Mouse (Mus musculus) neural tube, embryonic 14.5 days (tissue): ENCODE results near the gene Cdh11. TPM values are rescaled to one million over a fixed set of nuclear protein-coding genes. Genes with fewer than 3 reads are reported as not detected.

Experiments used
- ATAC-seq: fragments of 200-750 bp; cut with Nextera tagmentation; 2 replicates; pipeline ENCODE4 v1.8.0; 2017; ENCODE audit warnings: low read depth, mild to moderate bottlenecking, moderate TSS enrichment, moderate library complexity
- H3K27ac ChIP-seq: fragments of 300-500 bp; sonication (generic); 2 replicates; pipeline ENCODE4 v1.5.1; 2014; ENCODE audit warnings: low read depth, mild to moderate bottlenecking, control low read depth, low read length, moderate library complexity, mixed read lengths
- H3K27me3 ChIP-seq: fragments of 300-500 bp; sonication (generic); 2 replicates; pipeline ENCODE4 v1.6.1; 2014; ENCODE audit warnings: low read length; ENCODE audit not compliant: control insufficient read depth, insufficient read depth
- H3K36me3 ChIP-seq: fragments of 300-500 bp; sonication (generic); 2 replicates; pipeline ENCODE4 v1.6.1; 2014; ENCODE audit warnings: low read length, mixed read lengths; ENCODE audit not compliant: control insufficient read depth, insufficient read depth
- H3K4me1 ChIP-seq: fragments of 300-500 bp; sonication (generic); 2 replicates; pipeline ENCODE4 v1.6.1; 2014; ENCODE audit warnings: low read length; ENCODE audit not compliant: control insufficient read depth, insufficient read depth
- H3K4me2 ChIP-seq: fragments of 300-500 bp; sonication (generic); 2 replicates; pipeline ENCODE4 v1.6.1; 2014; ENCODE audit warnings: mild to moderate bottlenecking, low read depth, low read length, control low read depth
- H3K4me3 ChIP-seq: fragments of 300-500 bp; sonication (generic); 2 replicates; pipeline ENCODE4 v1.5.1; 2014; ENCODE audit warnings: low read depth, low read length, control low read depth, mixed read lengths
- H3K9ac ChIP-seq: fragments of 300-500 bp; sonication (generic); replicated peaks from 2 replicates; pipeline ENCODE4 v1.6.1; 2014; ENCODE audit warnings: low read depth, mild to moderate bottlenecking, control low read depth, low read length, mixed read lengths
- H3K9me3 ChIP-seq: fragments of 300-500 bp; sonication (generic); 2 replicates; pipeline ENCODE4 v1.6.1; 2016; ENCODE audit warnings: low read length; ENCODE audit not compliant: control insufficient read depth
- WGBS: fragments of 180-500 bp; shearing (Covaris S2); extraction: QIAGEN DNeasy Blood & Tissue Kit; methylation state at CpG from one replicate; pipeline ENCODE4 v1.1.7; 2014; 5-methylcytosine and 5-hydroxymethylcytosine counted together
- polyA plus RNA-seq: library from polyadenylated mRNA; unstranded; fragments of >200 nt; fragmentation: Nextera tagmentation; extraction: Ambion mirVana; gene quantifications from 2 replicates; pipeline ENCODE4 v1.2.1, GENCODE M21; 2014

Cdh11 gene
- 59.9 and 84.8 TPM in 2 replicates for polyA plus RNA-seq

DNA sequence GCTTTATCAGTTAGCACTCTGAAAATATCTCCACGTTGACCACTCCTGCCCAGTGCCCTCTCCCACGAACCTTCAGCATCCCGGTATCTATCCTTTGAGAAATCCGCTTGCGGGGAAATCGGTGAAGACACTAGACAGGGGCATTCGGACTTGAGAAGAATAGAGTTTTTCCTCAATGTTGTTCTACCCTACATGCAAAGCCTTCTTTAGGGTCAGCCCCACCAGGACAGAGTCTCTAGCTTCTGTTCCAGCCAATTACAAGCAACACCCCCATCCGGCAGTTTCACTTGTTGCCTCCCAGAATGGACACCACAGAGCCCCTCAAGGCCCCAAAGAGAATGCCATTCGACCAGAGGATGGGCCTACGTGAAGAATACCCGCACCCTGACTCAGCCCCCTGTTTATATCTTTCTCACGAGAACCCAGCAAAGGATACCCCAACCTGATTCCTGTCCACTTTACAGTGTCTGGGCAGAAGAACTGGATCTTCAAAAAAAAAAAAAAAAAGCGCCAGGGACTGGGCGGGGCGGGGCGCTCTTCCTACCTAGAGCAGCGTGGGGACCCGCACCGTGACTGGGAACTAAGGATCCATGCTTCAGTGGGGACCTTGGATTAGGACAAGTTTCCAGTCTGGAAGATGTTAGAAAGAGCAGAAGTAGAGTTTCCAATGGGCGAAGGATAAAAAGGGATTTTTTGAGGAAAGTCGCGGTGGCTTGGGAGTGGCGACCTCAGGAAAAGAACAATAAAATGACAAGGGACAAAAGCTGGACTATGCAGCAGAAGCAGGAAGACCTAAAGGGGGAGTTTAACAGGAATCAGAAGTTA is at the start of gene Cdh11:
Cdh11 (minus strand) TSS at position 51 of the 825 bp plus-strand sequence.
- Histone ChIP-seq H3K4me2 (peak within 1 kb of the TSS; percentile 75), H3K9ac (peak within 1 kb of the TSS; percentile 96), H3K27me3 (no peaks in the 10 kb centered on the region), H3K4me1 (no peaks in the 10 kb centered on the region), H3K27ac (peak within 1 kb of the TSS; percentile 93), H3K9me3 (no peaks in the 10 kb centered on the region), H3K4me3 (peak within 1 kb of the TSS; percentile 84), H3K36me3 (no peaks in the 10 kb centered on the region)
- ATAC-seq, result no peak
- WGBS, result 2% methylated on average over 22 of the region's 23 CpGs

DNA sequence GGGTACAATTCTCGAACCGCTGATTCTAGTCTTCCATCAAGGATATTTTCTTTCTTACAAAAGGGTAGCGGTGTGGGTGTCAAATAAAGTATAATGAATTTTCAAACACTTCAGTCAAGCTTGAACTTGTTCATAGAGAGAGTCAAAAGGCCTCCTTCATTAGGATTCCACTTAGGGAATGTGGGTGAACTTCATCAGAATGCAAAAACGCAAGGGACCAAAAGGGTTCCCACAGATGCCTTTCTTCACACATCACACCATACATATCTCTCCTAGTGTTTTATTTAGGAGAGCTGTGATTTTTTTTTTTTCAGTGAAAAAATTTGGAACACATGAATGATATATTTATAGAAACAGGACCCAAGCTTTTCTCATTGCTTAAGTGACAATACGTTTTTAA is 28.5 kb upstream of the Cdh11 start:
- Histone ChIP-seq H3K36me3 (no peaks in the 10 kb centered on the region), H3K27ac (no peak overlapping the region), H3K4me3 (no peak overlapping the region), H3K9ac (no peak overlapping the region), H3K4me2 (no peak overlapping the region), H3K27me3 (no peaks in the 10 kb centered on the region), H3K9me3 (no peaks in the 10 kb centered on the region), H3K4me1 (no peaks in the 10 kb centered on the region)
- 34% methylated on average over 5 of the region's 5 CpGs for whole genome bisulfite sequencing
- no peak for ATAC-seq

DNA sequence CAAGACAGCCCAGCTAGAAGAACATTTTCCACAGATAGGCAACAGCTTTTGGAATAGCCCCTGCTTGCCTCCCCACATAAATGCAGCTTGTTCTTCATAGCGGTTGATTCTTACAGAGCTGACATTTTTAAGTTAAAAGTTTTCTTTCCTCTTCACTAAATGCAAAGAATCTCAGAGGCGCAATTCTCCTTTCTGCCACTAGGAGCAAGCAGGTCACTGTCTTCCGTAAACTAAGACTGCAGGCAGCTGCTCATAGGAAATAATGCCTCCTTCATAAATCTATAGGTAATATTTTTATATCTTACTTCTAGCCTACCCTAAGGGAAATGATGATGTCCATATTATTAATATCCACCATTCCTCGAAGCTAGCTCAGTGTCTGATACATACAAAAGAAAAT is 4.9 kb upstream of the Cdh11 start:
- no peak overlapping the region for H3K27ac ChIP-seq
- H3K9ac ChIP-seq, result no peak overlapping the region
- no peaks in the 10 kb centered on the region for H3K9me3 ChIP-seq
- no peaks in the 10 kb centered on the region for H3K36me3 ChIP-seq
- H3K4me1 ChIP-seq, result no peaks in the 10 kb centered on the region
- ATAC-seq, result no peak
- H3K4me2 ChIP-seq, result no peak overlapping the region
- H3K27me3 ChIP-seq, result no peaks in the 10 kb centered on the region
- WGBS, result 28% methylated on average over 4 of the region's 4 CpGs
- H3K4me3 ChIP-seq, result no peak overlapping the region

DNA sequence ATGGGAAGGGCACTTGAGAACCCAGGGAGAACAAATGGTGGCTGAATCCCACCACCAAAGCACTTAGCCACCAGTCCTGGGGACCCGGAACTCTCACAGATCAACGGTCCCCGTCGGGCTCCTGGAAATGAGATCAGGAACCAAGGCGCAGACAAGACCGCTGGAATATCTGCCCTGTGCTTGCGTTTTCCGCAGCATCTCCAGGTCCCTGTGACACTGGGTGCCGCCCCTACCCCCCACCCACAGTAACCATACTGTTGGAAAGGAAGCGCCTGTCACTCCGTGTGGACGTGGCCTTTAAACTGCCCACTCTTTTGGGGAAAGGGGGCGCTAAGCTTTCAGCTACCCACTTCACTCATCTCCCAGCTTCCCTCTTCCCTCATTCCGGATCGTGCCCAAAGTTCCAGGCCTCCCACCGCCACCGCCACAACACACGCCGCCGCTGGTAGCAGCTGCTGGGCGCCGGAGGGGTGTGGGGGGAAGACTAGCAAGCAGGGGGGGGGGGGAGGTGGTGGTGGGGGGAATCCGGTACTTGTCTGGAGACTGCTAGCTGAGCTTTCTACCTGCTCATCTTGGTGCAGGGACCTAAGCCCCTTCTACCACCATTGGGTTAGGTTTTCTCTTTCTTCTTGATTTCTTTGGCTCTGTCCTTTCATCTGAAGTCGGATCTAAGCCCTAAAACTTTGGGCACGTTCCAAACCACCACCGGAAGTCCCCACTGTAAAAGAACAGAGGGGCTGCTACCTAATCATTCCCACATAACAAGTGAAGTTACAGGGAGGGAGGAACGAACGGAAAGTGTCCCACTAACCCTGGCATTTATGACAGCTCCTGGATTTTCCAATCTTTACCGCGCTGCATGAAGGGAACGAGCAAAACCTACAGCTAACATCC is 1.3 kb upstream of the Cdh11 start:
- 4% methylated on average over 31 of the region's 31 CpGs for WGBS
- peak overlapping the region; percentile 84 for H3K4me3 ChIP-seq
- H3K9me3 ChIP-seq, result no peaks in the 10 kb centered on the region
- 0 out of 2 replicates have a peak overlapping the region, but pooled peaks have one; percentile 2 for H3K9ac ChIP-seq
- ATAC-seq, result no peak
- H3K27ac ChIP-seq, result no peak overlapping the region
- no peaks in the 10 kb centered on the region for H3K27me3 ChIP-seq
- H3K36me3 ChIP-seq, result no peaks in the 10 kb centered on the region
- no peaks in the 10 kb centered on the region for H3K4me1 ChIP-seq
- H3K4me2 ChIP-seq, result peak overlapping the region; percentile 75

DNA sequence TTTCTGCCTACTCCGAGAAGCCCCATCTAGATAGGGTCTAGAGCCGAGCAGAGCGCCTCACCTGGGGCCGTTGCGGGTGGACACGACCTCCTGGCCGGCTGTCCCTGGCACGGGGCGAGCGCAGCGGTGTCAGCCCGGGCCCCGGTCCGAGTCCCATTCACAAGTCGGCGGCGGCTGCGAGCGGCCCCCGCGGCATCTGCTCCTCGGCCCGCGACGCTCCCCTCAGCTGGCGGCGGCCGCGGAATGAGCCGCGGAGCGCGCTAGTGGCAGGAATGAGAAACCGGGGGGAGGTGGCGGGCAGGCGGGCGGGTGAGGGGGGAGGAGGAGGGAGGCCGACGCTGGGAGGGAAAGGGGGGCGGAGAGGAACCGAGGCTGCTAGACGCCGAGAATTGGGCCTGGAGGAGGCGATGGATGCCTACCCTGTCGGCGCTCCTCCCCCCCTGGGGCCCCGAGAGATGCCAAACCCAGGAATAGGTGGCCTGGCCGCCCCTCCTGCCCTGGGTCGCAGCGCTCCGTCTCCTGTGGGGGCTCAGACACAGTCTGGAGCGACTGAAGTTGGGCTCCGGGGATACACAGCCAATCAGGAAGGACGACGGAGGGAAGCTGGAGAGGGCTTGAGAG is 497 bp downstream of the Cdh11 start:
- Histone ChIP-seq H3K4me2 (peak overlapping the region; percentile 75), H3K9ac (peak overlapping the region; percentile 96), H3K9me3 (no peaks in the 10 kb centered on the region), H3K36me3 (no peaks in the 10 kb centered on the region), H3K4me1 (no peaks in the 10 kb centered on the region), H3K27ac (peak overlapping the region; percentile 93), H3K4me3 (peak overlapping the region; percentile 84), H3K27me3 (no peaks in the 10 kb centered on the region)
- ATAC-seq, result peak; percentile 79
- under 1% methylated on average over 53 of the region's 55 CpGs for WGBS

DNA sequence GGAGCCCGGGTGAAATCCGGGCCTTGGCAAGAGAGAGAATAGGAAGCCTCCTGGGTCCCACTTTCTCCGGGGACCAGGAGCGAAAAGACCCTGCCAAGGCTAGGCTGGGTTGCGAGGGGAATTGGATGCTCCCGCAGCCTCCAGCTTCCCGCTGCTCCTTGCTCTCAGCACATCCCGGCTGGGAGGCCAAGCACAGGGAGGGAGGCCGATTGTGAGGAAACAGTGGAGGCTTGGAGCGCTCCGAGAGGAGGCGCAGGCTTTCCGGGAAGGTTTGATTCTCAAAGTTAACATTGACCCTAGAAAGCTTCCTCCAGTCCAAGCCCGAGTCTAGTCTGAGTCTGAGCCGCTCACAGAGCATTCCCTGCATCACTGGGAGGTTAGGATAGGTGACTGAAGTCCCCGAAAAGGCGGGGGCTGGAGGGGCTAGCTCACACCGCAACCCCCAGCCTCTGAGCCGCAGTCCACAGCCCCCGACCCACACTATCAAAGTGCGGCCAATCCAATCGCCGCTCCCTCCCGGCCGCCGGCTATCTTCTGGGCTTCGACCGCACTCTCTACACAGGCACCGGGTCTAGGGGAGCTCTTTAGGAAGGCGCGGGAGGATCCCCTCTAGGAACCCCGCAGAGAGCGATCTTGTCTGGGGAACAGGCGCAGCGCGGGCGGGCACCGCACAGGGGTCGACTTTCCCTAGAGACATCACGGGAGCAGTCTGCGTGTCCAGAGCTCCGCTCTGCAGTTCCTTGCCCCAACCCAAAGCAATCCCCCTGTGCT is 1.4 kb downstream of the Cdh11 start:
- Histone ChIP-seq H3K4me2 (peak overlapping the region; percentile 75), H3K36me3 (no peaks in the 10 kb centered on the region), H3K9me3 (no peaks in the 10 kb centered on the region), H3K27ac (peak overlapping the region; percentile 93), H3K27me3 (no peaks in the 10 kb centered on the region), H3K4me1 (no peaks in the 10 kb centered on the region), H3K4me3 (peak overlapping the region; percentile 84), H3K9ac (peak overlapping the region; percentile 96)
- ATAC-seq, result peak; percentile 45
- under 1% methylated on average over 42 of the region's 42 CpGs for WGBS

DNA sequence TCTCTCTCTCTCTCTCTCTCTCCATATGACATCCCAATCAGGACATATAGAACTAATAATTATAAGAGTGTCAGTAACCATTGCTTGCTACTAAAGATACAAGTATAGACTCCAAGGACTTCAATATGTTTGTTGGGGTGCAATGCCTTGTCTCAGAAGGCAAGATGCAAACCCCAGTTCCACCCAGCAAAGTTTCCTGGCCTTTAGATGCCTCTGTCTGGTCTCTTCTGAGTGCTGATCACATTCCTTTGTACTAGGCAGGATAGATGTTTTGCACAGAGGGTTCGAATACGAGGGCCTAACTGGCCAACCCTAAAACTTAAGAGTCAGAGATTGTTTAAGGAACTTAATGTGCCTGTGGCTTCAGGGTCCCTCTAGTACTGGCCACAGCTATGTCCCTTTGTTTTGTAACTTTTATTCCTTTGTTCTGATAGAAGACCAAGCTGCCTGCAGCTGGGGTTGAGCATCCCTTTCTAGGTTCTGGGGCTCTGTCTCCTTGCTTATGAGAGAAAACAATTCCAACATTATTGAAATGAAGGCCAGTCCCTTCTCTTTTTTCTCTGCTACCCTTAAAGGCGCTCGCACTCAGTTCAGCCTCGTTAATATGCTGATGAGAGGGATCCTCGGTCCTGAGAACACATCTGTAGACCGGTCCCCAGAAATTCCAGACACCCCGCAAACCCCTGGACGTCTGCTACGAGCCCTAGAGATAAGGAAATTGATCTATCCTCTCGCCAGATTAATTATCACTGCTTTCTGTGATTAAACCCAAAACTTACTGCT is 2.5 kb downstream of the Cdh11 start:
- Histone ChIP-seq H3K27ac (peak overlapping the region; percentile 93), H3K4me2 (peak overlapping the region; percentile 75), H3K9ac (peak overlapping the region; percentile 96), H3K4me3 (peak overlapping the region; percentile 84), H3K36me3 (no peaks in the 10 kb centered on the region), H3K9me3 (no peaks in the 10 kb centered on the region), H3K27me3 (no peaks in the 10 kb centered on the region), H3K4me1 (peaks cover 2% of the 10 kb centered on the region)
- 3% methylated on average over 11 of the region's 11 CpGs for WGBS
- ATAC-seq, result no peak

DNA sequence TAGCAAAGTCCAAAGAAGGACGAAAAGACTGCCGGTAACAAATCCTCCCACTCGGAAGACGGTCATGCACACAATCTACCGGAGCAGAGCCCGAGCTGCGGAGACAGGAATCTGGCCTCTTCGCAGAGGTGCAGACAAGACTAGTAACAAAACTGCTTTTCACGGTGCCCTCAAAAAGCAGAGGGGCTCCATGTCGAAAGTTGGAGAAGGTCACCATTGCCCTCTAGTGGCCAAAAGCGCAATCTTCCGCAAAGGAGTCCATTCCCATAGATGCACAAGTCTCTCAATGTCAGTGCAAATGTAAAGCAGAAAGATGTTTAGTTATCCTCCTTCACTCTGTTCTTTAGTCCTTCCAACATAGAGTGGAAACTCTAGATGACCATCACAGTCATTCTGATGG is 4.5 kb downstream of the Cdh11 start:
- H3K9me3 ChIP-seq, result no peaks in the 10 kb centered on the region
- H3K4me2 ChIP-seq, result peak overlapping the region; percentile 65
- no peak for ATAC-seq
- no peaks in the 10 kb centered on the region for H3K27me3 ChIP-seq
- H3K36me3 ChIP-seq, result no peaks in the 10 kb centered on the region
- H3K4me1 ChIP-seq, result peaks cover 13% of the 10 kb centered on the region
- H3K4me3 ChIP-seq, result peak overlapping the region; percentile 35
- H3K9ac ChIP-seq, result peak overlapping the region; percentile 51; the same call in 1 of the 2 replicates
- H3K27ac ChIP-seq, result no peak overlapping the region; the same call in 1 of the 2 replicates
- WGBS, result 0% methylated on average over 12 of the region's 12 CpGs
